Mouse (Mus musculus): Measurements from ENCODE around the gene Wdr20.
"Not testable (repeated sequence)": the region's sequence is repeated elsewhere in the genome, so short reads cannot be mapped to it uniquely, and the experiment has no call there.

Wdr20 gene

DNA sequence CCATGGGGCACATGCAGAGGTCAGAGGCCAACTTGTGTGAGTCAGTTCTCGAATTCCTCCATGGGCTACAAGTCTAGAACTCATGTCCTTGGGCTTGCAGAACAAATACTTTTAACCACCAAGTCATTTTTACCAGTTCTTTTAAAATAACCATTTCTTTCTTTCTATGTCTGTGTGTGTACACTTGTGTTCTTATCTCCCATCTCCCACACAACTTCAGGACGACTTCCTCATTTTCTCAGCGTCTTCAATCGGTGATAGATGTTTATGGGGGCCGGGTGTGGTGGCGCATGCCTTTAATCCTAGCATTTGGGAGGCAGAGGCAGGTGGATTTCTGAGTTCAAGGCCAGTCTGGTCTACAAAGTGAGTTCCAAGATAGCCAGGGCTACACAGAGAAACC is 23.5 kb upstream of the Wdr20 start:
- no peak for DNase-seq

DNA sequence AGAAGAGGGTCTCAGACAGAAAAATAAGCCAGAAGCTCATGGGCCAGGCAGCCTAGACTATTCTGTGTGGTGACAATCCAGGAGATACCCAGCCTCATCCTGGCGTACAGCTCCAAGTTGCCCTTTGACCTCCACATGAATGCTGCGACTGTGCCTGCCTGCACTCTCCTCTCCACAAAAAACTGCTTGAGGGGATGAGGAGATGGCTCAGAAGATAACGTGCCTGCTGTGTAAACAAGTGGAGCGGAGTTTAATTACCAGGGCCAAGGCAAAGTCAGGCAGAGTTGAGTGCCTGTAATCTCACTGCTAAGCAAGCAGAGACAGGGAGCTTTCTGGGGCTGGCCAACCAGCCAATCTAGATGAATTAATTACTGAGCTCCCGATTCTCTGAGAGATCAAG is 21.7 kb upstream of the Wdr20 start:
- no peak for DNase-seq

DNA sequence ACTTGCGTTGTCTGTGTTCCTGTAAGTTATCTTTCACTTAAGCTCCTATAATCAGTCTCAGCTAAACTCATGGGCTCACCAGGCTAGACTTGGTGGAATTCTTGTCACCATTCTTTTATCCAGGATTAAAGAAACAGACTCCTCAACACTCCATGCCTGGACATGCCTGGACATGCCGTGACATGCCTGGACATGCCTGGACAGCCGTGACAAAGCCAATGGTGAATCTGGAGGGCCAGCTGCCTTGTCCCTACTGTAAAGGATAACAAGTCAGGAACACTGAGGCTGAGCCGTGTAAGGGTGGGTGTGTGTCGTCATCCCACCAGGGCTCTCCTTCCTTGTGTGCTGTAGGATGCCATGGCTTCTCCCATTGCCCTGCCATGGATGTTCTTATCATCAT is 12.7 kb upstream of the Wdr20 start:
- no peak for DNase-seq

DNA sequence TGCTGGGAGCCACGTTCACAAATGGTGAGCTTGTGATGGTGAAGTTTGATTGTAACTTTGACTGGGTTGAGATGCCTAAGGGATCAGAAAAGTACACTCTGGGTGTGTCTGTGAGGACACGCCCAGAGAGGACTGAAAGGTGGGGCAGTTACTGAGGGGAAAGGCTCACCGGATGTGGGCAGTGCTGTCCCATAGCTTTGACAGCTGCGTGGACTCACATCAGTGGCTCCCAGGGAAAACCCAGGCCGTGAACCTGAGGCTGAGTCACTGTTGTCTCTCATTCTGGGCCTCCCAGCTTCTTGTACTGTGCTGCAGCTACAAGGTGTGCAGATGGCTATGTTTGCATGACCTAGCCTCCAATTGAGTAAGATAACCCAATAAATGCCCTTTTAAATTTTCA is 12.3 kb upstream of the Wdr20 start:
- no peak for DNase-seq

DNA sequence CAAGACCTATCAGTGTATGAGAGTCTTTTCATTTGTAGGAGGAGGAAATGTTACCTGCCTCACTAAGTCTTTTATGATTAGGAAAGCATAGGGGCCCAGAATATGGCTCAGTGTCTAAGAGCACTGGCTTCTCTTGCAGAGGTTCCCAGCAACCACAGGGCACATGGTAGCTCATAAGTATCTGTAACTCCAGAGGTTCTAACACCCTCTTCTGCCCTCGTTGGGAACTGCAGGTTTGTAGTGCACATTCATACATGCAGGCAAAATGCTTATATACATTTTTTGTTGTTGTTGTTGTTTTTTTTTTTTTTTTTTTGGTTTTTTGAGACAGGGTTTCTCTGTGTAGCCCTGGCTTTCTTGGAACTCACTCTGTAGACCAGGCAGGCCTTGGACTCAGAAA is 11.3 kb upstream of the Wdr20 start:
- no peak for DNase-seq

DNA sequence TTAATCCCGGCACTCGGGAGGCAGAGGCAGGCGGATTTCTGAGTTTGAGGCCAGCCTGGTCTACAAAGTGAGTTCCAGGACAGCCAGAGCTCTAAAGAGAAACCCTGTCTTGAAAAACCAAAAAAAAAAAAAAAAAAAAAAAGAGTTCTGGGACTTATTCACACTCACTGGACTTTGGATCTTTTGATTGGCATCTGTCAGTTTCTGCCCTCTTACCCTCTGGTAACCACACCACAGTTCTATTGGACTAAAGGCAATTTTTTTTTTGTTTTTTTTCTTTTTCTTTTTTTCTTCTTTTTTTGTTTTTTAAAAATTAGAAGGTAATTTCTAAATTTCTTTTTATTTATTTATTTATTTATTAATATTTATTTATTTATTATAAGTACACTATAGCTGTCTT is 4.5 kb upstream of the Wdr20 start:
- not testable (repeated sequence) for DNase-seq

DNA sequence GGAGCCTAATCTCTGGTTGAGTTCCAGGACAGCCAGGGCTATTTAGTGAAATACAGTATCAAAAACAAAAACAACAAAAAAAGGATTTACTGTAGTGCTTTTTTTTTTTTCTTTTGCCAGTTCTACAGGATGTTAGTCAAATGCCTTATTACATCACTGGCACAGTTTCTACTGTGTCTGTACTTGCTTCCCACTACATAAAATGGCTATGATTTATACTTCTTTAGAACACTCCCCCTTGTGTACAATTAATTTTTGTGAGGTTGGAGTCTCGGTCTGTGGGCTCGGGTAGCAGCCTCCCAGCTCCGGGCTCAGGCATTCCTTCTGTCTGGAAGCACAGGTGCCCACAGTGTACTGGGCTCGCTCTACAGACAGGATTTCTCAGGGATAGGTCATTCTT is 1.1 kb upstream of the Wdr20 start:
- no peak for DNase-seq

DNA sequence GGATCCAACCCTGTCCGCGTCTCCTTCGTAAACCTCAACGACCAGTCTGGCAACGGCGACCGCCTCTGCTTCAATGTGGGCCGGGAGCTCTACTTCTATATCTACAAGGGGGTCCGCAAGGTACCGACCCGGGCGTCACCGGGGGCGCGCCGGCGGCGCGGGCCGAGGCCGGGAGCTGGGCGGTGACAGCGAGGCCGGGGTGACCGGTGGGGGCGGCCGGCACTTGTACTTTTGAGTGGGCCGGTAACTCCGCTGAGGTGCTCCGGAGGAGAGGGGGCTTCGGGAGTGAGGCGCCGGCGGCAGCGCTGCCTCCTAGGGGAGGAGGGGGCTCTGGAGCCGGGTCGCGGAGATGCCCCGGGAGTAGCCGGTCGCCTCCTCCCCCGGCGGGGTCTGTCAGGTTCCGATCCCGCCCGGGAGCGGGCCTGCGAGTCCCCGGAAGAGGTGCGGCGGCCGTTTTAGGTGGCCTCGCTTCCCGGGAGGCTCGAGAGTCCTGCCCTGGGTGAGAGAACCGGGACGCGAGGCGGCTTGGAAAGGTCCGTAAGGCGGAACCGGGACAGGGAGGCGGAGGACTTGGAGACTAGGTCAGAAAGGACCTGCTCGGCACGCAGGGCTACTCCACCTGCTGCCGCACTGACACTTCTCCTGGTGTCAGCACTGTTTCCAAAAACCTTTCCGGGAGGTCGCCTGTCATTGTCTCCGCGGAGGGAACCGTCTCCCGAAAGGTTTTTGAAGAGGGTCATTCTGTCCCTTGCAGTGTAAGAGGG is 596 bp downstream of the Wdr20 start:
- DNase-seq = no peak

DNA sequence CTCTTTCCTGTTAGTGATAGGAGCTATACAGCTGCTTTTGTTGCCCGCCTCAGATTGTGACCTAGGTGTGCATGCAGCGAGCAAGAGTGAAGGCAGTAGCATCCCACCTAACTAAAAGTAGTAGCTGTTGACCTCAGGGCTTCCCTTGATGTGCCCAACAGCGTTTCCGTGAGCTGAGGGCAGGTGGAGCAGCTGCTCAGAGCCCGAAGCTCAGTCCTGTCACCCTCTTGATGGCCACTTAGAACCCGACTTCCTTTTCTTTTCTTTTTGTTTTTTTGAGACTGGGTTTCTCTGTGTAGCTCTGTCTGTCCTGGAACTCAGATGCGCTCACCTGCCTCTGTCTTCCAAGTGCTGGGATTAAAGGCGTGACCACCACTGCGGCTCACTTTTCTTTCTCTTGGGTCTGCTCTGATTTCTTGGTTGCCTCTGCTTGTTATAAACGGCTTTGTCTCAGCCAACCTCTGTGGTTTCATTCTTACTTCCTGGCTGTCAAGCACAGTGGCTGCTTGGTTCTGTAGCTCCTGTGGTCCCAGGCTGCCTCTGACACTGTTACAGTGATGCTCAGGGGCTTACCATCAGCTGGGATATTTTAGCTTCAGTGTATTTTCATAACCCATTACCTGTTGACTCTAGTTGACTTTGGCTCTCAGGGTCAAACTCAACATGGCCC is 13.2 kb downstream of the Wdr20 start:
- DNase-seq = no peak

DNA sequence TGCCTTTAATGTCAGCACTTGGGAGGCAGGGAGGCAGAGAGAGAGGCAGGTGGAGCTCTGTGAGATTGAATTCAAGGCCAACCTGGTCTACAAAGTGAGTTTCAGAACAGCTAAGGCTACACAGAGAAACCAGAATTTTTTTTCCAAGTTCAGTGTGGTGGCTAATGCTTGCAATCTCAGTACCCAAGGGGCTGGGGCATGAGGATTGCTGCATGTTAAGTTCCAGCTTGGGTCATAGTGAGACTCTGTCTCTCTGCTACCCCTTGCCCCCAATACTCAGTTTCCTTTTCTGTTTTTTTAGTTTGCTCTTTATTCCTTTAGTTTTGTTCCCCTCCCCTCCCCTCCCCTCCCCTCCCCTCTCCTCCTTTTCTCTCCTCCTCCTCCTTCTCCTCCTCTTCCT is 15.0 kb downstream of the Wdr20 start:
- DNase-seq = no peak

DNA sequence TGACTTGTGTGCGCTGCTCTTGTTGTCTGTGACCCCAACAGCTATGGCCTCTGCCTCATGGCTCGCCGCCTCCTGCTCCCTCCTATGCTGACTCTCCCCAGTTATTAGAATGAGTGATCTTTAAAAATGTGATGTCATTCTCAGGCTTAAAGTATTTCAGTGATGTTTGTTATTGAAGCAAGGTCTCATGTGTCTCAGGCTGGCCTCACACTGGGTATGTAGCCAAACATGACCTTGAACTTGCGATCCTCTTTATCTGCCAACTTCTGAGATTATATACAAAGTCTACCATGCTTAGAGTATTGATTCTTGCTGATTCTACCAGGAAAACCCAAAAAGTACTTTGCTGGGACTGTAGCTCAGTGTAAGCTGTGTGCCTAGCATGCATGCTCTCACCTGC is 16.2 kb downstream of the Wdr20 start:
- DNase-seq = no peak

DNA sequence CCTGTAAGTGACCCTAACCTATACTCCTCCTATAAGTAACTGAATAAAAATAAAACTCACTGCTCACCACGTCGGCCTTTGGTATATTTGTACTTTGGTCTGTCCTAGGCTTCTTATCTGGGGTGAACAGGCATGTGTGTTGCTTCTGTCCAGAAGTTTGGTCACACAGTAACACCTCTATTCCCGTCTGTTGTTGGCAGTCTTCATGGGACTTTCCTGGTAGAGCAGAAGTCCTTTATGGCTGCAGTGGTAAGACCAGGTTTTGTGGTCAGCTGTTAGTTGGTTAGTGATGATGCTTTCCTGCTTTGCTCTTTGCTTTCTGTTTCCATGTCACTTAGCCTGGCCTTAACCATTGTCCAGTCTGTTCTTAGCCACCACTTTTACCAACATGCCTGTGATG is 19.4 kb downstream of the Wdr20 start:
- DNase-seq = no peak

DNA sequence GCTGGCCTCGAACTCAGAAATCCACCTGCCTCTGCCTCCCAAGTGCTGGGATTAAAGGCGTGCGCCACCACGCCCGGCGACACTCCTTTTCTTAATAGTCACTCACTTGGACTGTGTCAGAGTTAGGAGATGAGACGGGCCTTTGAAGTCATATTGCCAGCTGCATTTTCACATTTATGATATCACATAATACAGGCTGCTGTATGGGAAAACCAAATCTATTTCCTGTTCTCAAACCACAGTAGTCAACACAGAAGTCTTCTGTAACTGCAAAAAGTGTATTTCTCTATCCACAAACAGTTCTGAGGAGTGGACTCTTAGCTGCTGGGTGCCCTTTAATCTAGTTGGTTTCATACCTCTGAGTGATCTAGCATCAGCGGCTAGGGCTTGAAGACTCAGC is 21.2 kb downstream of the Wdr20 start:
- DNase-seq = no peak

DNA sequence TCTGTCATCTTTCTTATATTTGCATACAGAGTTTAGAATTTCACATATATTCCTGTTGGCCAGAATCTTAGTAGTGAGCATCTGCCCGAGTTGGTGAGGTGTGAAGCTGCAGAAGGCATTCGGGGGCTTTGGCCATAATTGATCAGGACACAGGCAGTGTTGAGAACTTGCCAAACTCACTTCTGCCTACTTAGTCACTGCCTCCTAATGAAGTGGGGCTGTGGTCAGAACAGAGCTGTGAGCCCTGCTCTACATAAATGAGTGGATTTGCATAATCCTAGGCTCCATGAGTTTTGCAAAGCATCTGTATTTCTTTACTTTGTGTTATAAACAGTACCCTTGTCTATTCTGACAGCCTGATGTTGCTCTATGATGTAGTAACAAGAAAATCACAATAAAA is 24.6 kb downstream of the Wdr20 start:
- DNase-seq = no peak

DNA sequence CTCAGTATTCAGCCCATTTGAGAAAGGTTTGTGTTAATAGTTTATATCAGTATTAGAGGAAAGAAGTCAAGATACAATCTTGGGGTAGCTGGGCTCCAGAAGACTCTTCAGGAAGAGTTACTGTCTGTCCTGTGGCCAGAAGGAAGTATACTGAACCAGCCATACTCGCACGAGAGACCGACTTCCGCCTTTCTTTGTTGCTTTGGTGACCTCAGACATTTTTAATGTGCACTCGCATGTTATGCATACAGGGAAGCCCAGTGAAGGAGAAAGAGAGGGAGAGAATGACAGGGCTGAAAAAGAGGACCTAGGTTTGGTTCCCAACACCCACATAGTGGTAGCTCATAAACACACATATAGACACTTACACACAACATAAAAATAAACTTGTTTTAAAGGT is 26.8 kb downstream of the Wdr20 start:
- DNase-seq = no peak

DNA sequence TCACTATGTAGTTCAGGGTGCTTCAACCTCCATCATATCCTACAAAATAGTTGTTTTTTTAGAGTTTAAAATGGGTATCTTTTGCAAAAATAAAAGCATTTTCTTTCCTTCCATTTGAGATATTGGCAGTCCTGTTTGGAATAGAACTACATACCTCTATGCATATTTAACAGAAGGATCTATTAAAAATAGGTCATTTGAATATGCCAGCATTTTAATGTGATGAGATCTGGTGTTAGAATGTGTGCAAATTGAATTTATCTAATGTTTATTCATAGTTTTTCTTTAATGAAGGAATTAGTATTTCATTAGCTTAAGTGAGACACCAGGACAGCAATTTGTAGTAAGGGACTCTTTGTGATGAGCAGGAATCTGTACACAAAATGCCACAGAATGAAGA is 30.8 kb downstream of the Wdr20 start:
- no peak for DNase-seq

DNA sequence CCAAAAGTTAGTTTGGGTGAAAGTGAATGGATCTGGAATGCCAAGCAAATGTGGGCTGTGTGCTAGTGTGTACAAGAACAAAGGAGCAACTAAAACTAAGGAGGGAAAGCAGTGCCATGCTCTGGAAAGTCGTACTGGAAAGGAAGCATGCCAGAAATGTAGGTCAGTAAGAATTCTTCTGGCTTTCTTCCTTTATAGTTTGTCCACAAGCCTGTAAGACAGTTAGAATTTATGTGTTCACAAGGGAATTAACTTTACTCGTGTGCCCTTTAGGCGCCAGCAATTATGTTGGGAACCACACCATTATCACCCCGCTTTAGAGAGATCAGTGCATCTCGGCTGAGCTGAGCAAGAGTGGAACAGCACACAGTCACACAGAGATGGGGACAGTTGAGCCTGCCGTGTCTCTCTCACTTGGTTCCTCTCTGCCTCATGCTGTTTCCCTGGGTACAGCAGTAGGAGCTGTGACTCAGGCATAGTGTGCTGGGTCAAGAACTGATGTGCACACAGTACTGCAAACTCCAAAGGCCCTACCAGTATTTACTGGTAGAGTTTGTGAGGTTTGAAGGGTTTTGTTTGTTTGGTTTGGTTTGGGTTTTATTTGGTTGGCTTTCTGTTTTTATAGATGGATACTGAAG is 32.0 kb downstream of the Wdr20 start:
- no peak for DNase-seq

DNA sequence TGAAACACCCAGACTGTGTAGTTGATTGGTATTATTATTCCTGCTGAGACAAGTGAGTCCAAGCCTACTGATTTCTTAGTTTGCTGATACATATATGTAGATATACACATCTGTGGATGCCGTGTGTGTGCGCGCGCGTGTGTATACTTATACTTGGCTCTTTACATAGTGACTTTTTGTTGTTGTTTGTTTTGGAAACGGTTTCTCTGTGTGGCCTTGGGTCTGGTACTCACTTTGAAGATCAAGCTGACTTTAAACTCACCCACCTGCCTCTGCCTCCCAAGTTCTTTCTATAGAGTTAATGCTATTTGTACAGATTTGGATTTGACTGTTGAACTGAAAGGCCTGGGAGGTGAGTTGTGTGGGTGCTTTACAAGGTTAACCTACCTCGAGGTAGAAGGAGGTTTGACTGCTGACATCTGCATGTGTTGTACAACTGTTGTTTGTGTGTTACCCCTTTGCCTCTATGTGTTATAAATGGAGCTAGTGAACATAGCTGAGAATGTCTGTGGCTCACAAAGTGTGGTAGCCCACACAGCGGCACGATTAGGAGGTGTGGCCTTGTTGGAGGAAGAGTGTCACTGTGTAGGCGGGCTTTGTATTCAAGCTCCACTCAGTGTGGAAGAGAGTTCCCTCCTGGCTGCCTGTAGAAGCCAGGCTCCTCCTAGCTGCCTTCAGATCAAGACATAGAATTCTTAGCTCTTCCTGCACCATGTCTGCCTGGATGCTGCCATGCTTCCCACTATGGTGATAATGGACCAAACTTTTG is 32.9 kb downstream of the Wdr20 start:
- no peak for DNase-seq

DNA sequence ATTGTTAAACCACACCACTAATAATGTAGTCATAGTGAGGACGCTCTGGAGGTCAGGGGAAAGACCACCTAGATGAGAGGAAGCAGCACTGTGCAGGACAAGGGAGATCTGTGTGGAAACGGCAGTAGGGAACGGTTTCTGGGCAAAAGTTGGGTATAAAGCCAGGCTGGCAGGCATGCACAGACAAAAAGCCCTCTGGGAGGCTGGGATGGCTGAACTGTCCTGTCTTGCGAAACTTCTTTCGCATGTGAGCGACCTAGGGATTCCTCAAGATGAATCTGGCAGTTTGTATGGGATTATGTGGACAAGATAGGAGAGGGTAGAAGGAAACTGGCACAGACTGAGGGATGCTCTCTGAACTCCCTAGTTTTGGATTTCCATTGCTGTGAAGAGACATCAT is 34.2 kb downstream of the Wdr20 start:
- DNase-seq = no peak

DNA sequence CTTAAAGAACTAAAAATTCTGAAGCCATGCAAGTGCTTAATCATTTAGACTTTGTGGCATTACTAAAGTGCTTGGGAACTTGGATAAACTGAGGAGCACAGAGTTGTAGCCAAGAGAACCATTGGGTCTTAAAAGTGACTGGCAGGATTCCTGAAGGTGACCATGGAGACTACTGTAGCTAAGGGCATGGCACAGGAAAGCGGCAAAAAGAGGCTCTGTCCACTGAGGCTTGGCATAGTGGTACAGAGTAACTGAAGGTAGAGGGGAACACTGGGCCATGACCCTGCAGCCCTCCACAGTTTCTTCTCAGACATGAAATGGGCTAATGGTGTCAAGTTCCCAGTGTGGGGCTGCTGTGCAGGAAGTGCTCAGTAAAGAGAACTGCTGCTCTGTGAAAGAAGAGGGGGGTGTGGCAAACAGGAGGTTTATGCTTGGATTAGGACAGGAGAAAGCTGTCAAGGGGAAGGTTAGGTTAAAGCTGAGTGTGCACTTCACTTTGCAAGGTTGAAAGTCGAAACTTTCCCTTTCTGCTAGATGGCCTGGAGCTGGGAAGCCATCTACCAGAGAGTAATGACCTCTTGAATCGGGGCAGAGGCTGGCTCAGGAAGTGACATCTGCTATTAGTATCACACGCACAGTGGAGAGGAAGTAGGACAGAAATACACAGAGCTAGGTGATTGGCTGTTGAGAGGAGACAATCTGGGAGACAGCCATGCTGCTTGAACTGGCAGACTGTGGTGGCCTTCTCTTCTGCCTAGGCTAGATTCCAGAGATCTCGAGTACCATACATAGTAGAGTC is 38.1 kb downstream of the Wdr20 start:
- DNase-seq = no peak

DNA sequence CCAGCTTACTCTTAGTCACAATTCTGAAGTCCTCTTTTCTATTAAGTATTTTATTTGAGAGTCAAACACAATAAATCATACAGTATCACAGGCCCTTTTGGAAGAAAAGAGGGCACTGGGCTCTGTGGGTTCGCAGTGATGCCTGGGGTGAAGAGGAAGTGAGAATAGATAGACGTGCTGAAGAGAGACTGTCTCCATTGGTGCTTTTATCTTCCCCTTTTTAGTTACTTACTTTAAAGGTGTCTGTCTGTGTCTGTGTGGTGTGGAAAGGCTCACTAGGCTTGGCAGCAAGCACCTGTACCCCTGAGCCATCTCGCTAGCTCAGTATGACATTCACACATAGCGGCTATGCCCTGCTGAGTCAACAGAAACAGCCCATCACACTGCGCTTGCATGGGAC is 40.1 kb downstream of the Wdr20 start:
- DNase-seq = no peak

DNA sequence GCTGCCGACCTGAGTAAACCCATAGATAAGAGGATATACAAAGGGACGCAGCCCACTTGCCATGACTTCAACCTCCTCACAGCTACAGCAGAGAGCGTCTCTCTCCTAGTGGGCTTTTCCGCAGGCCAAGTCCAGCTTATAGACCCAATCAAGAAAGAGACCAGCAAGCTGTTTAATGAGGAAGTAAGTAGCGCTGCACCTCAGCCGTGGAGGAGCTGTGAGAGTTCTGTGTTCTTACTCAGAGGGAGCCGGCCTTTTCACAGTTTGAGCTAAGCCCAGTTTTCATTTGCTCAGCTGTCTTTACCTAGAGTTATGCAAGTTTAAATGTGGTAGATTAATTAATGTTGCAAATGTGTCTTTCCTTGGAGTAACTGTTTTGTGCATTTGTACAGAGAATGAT is 41.6 kb downstream of the Wdr20 start:
- DNase-seq = no peak

DNA sequence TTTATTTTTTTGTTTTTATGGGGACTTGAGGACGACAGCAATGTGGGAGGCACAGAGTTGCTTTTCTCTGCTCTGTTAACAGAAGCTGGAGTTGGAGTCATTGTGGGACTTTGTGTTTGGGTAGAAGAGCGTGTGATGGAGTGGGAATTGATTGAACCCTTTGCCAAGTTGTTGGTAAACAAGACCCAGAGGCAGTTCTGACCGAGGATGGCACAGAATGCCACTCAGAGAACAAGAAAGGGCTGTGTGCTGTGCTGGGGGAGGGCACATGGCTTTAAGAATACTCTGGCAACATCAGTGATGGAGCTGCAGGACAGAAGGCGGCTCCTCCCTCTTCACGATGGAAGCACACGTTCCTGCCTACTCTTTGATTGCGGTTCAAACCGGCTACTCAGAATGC is 43.4 kb downstream of the Wdr20 start:
- DNase-seq = no peak
